Mouse (Mus musculus): ENCODE results near the gene Spata25. TPM values are rescaled to one million over a fixed set of nuclear protein-coding genes. Genes with fewer than 3 reads are reported as not detected.

Gene Spata25
- polyA plus RNA-seq, 1 experiment from 2014 or later = not detected

Other genes with a start within 250 kb of the Spata25 start
- gene Wfdc6a, start 243.1 kb downstream of the Spata25 start, polyA plus RNA-seq (2015; fragmentation: Nextera tagmentation; extraction: Ambion mirVana) = not detected in 2 replicates
- not detected in 2 replicates for gene Eppin, start 234.9 kb downstream of the Spata25 start, polyA plus RNA-seq (2015; fragmentation: Nextera tagmentation; extraction: Ambion mirVana)
- gene Wfdc6b, start 215.0 kb downstream of the Spata25 start, polyA plus RNA-seq (2015; fragmentation: Nextera tagmentation; extraction: Ambion mirVana) = not detected in 2 replicates
- not detected in 2 replicates for gene Wfdc8, start 214.9 kb downstream of the Spata25 start, polyA plus RNA-seq (2015; fragmentation: Nextera tagmentation; extraction: Ambion mirVana)
- gene Wfdc16, start 189.7 kb downstream of the Spata25 start, polyA plus RNA-seq (2015; fragmentation: Nextera tagmentation; extraction: Ambion mirVana) = not detected in 2 replicates
- not detected in 2 replicates for gene Wfdc10, start 172.5 kb downstream of the Spata25 start, polyA plus RNA-seq (2015; fragmentation: Nextera tagmentation; extraction: Ambion mirVana)
- not detected in 2 replicates for gene Wfdc9, start 172.0 kb downstream of the Spata25 start, polyA plus RNA-seq (2015; fragmentation: Nextera tagmentation; extraction: Ambion mirVana)
- not detected in 2 replicates for gene Wfdc11, start 154.4 kb downstream of the Spata25 start, polyA plus RNA-seq (2015; fragmentation: Nextera tagmentation; extraction: Ambion mirVana)
- gene Wfdc13, start 143.4 kb downstream of the Spata25 start, polyA plus RNA-seq (2015; fragmentation: Nextera tagmentation; extraction: Ambion mirVana) = not detected in 2 replicates
- not detected in 2 replicates for gene Spint4, start 130.0 kb downstream of the Spata25 start, polyA plus RNA-seq (2015; fragmentation: Nextera tagmentation; extraction: Ambion mirVana)
- gene Spint5, start 113.2 kb downstream of the Spata25 start, polyA plus RNA-seq (2015; fragmentation: Nextera tagmentation; extraction: Ambion mirVana) = not detected in 2 replicates
- gene Wfdc3, start 82.6 kb downstream of the Spata25 start, polyA plus RNA-seq (2015; fragmentation: Nextera tagmentation; extraction: Ambion mirVana) = 1.0 and 1.2 TPM in 2 replicates
- 67.1 and 71.4 TPM in 2 replicates for gene Dnttip1, start 82.6 kb downstream of the Spata25 start, polyA plus RNA-seq (2015; fragmentation: Nextera tagmentation; extraction: Ambion mirVana)
- 80.8 and 108 TPM in 2 replicates for gene Ube2c, start 58.6 kb downstream of the Spata25 start, polyA plus RNA-seq (2015; fragmentation: Nextera tagmentation; extraction: Ambion mirVana)
- gene Tnnc2, start 48.6 kb downstream of the Spata25 start, polyA plus RNA-seq (2015; fragmentation: Nextera tagmentation; extraction: Ambion mirVana) = 9.3 and 25.7 TPM in 2 replicates
- 17.1 and 22.9 TPM in 2 replicates for gene Snx21, start 42.7 kb downstream of the Spata25 start, polyA plus RNA-seq (2015; fragmentation: Nextera tagmentation; extraction: Ambion mirVana)
- 20.3 and 21.5 TPM in 2 replicates for gene Acot8, start 23.7 kb downstream of the Spata25 start, polyA plus RNA-seq (2015; fragmentation: Nextera tagmentation; extraction: Ambion mirVana)
- gene Zswim3, start 23.4 kb downstream of the Spata25 start, polyA plus RNA-seq (2015; fragmentation: Nextera tagmentation; extraction: Ambion mirVana) = 14.2 and 16.7 TPM in 2 replicates
- 22.3 and 23.7 TPM in 2 replicates for gene Zswim1, start 5.9 kb downstream of the Spata25 start, polyA plus RNA-seq (2015; fragmentation: Nextera tagmentation; extraction: Ambion mirVana)
- 97.5 and 109 TPM in 2 replicates for gene Ctsa, start 4.3 kb upstream of the Spata25 start, polyA plus RNA-seq (2015; fragmentation: Nextera tagmentation; extraction: Ambion mirVana)
- gene Neurl2, start 4.9 kb upstream of the Spata25 start, polyA plus RNA-seq (2015; fragmentation: Nextera tagmentation; extraction: Ambion mirVana) = 4.9 and 5.4 TPM in 2 replicates
- gene Pltp, start 29.2 kb upstream of the Spata25 start, polyA plus RNA-seq (2015; fragmentation: Nextera tagmentation; extraction: Ambion mirVana) = 126 and 132 TPM in 2 replicates
- 80.8 and 93.1 TPM in 2 replicates for gene Pcif1, start 50.8 kb upstream of the Spata25 start, polyA plus RNA-seq (2015; fragmentation: Nextera tagmentation; extraction: Ambion mirVana)
- 13.3 and 14.2 TPM in 2 replicates for gene Zfp335, start 83.2 kb upstream of the Spata25 start, polyA plus RNA-seq (2015; fragmentation: Nextera tagmentation; extraction: Ambion mirVana)
- gene Mmp9, start 112.2 kb upstream of the Spata25 start, polyA plus RNA-seq (2015; fragmentation: Nextera tagmentation; extraction: Ambion mirVana) = 16.9 and 17.1 TPM in 2 replicates
- 20.8 and 21.3 TPM in 2 replicates for gene Slc12a5, start 132.3 kb upstream of the Spata25 start, polyA plus RNA-seq (2015; fragmentation: Nextera tagmentation; extraction: Ambion mirVana)
- gene Ncoa5, start 206.3 kb upstream of the Spata25 start, polyA plus RNA-seq (2015; fragmentation: Nextera tagmentation; extraction: Ambion mirVana) = 97.3 and 111 TPM in 2 replicates
- gene Cd40, start 227.1 kb upstream of the Spata25 start, polyA plus RNA-seq (2015; fragmentation: Nextera tagmentation; extraction: Ambion mirVana) = 7.2 and 8.3 TPM in 2 replicates